Mouse (Mus musculus) 416B (cell line): ENCODE measurements around the gene Phlda2.

Experiments
- DNase-seq: peaks from one replicate; pipeline ENCODE4 v3.0.0; 2011; ENCODE audit warnings: low read depth

Phlda2 gene

DNA sequence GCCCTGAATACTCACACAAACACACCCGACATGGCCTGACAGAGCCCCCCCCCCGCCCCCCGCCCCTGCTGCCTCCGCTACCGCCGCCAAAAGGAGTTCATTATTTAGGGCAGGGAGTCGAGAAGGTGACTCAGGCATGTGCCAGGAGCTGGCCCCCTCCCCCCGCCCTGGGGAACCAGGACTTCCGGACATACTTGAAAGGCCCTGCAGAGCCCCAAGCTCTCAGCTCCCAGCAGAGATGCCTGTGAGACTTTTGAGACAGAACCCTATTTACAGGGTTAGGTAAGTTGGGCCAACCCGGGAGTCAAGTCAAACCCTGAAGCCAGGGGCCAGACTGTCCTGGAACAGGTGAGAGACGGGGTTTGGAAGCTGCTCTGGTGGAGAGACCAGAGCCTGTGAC lies 41.0 kb downstream of the Phlda2 start:
- DNase-seq, result no peak

- no peak for DNase-seq
Measured at GRCm38 (mm10) chr7:143461294-143461870, 41.6 kb downstream of the Phlda2 start.

DNA sequence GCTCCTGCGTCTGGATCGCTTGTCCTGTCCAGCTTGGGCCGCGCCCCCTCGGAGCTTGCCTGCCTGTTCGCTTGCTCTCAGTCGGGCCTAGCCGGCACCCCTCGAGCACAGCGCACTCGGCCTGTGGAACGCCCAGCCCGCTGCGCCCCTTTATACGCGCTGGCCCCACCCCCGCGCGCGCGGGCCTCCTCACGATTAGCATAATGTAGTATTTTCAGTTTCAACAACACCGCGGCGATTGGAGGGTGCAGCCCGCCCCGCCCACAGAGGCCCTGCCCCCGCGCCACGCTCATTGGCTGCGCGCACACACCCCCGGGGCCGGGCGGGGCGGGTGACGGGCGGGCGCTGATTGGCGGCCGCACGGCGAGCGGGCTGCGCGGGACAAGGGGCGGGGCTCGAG lies 42.1 kb downstream of the Phlda2 start, which contains the start of gene Cdkn1c:
Cdkn1c (minus strand) TSS at position 177 of the 400 bp plus-strand sequence.
- no peak for DNase-seq

DNA sequence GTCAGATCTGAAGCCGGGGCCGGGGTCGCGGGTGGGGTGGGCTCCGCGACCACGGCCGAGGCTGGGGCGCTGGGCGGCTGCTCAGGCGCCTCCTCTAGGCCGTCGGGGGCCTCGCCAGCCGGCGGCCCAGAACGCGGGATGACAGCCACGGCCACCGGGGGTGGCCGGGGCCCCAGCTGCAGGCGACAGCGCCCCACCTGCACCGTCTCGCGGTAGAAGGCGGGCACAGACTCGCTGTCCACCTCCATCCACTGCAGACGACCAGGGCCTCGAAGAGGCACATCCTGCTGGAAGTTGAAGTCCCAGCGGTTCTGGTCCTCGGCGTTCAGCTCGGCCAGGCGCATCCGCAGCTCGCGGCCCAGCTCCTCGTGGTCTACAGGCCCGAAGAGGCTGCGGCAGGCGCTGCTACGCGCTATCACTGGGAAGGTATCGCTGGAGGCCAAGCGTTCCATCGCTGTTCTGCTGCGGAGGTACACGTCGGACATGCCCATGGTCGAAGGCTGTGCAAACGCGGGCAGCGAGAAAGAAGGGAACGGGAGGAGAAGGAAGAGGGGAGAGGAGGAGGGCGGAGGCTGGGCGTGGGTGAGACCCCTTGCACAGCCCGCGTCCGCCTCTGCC lies 42.6 kb downstream of the Phlda2 start:
- DNase-seq, result no peak

- DNase-seq, result no peak
Measured at GRCm38 (mm10) chr7:143459332-143460211, 43.4 kb downstream of the Phlda2 start.

DNA sequence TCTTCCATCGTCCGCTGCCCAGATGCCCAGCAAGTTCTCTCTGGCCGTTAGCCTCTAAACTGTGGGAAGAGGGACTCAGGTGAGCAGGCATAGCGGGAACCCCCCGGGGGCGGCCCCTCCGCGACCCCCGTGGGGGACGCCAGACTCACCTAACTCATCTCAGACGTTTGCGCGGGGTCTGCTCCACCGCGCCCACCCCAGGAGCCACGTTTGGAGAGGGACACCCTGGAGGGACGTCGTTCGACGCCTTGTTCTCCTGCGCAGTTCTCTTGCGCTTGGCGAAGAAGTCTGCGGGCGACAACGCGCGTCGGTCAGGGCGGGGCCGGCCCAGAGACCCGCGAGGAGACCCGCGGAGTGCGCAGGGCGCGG lies 44.0 kb downstream of the Phlda2 start:
- no peak for DNase-seq
